Mouse (Mus musculus) cortical plate, adult 2 months (tissue): ENCODE measurements at regions not wholly inside any gene's neighbourhood (a gene's known extent, or its start where the extent isn't known, plus 50 kb on each side); places are given as distances from the start of the nearest gene placed in this dataset.

Source experiments
- H3K27ac ChIP-seq: fragments of 200-500 bp; 2 replicates; pipeline ENCODE4 v1.5.1; 2012; ENCODE audit warnings: low read length, control low read depth, inconsistent platforms; ENCODE audit not compliant: insufficient read depth
- H3K4me1 ChIP-seq: fragments of 200-500 bp; 2 replicates; pipeline ENCODE4 v1.6.1; 2011; ENCODE audit warnings: low read length; ENCODE audit not compliant: control insufficient read depth, insufficient read depth
- H3K4me3 ChIP-seq: fragments of 200-500 bp; 2 replicates; pipeline ENCODE4 v1.5.1; 2011; ENCODE audit warnings: mild to moderate bottlenecking, low read length, control low read depth; ENCODE audit not compliant: insufficient read depth
- CTCF ChIP-seq: fragments of 200-500 bp; IDR thresholded peaks from 2 replicates; pipeline ENCODE4 v1.5.1; 2011; ENCODE audit warnings: mild to moderate bottlenecking, control low read depth, low read length; ENCODE audit not compliant: insufficient read depth; ENCODE audit errors: extremely low read depth
- POLR2A ChIP-seq: fragments of 200-500 bp; IDR thresholded peaks from 2 replicates; pipeline ENCODE4 v1.6.1; 2011; ENCODE audit warnings: mild to moderate bottlenecking, low read length, control low read depth; ENCODE audit not compliant: insufficient read depth; ENCODE audit errors: extremely low read depth

GRCm38 (mm10) chr5:99099014-99099726 is 62.0 kb upstream of the Prkg2 start:
- Histone ChIP-seq H3K27ac (no peak overlapping the region), H3K4me1 (no peaks in the 10 kb centered on the region), H3K4me3 (no peak overlapping the region)
- TF ChIP-seq POLR2A = no peak
- TF ChIP-seq CTCF = no peak
